Mouse (Mus musculus): Measurements from ENCODE around the gene Pamr1. TPM values are rescaled to one million over a fixed set of nuclear protein-coding genes. Genes with fewer than 3 reads are reported as not detected.

Gene Pamr1
- polyA plus RNA-seq, 1 experiment from 2014 or later, result 1.7 TPM

DNA sequence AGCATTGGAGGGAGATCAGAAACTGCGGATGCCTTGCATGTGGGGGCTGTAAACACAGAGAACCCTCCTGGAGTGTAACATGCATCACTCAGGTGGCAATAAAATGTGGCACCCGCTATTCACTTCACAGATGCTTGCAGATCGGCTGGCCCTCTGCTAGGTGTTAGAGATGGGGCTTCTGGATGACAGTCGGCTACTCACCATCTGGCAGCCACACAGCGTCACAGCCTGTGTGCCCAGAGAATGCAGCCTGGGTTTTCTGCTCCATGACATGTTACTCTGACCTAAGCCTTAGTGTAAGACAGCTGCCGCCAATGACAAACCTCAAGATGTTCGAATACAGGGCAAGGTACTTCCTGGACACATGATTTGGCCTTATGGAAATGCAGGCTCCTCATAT is 131.5 kb downstream of the Pamr1 start:
- Histone ChIP-seq H3K4me1 (no peaks in the 10 kb centered on the region), H3K9me3 (replicated peaks) (no peaks in the 10 kb centered on the region), H3K36me3 (no peaks in the 10 kb centered on the region), H3K27ac (no peak overlapping the region), H3K27me3 (ENCODE audit: low read depth, poor library complexity, severe bottlenecking) (peaks cover 3% of the 10 kb centered on the region; the same call in 1 of the 2 replicates), H3K4me3 (no peak overlapping the region)
- 43% methylated on average over 7 of the region's 7 CpGs for WGBS
- no peak for DNase-seq (ENCODE audit: low spot score)

DNA sequence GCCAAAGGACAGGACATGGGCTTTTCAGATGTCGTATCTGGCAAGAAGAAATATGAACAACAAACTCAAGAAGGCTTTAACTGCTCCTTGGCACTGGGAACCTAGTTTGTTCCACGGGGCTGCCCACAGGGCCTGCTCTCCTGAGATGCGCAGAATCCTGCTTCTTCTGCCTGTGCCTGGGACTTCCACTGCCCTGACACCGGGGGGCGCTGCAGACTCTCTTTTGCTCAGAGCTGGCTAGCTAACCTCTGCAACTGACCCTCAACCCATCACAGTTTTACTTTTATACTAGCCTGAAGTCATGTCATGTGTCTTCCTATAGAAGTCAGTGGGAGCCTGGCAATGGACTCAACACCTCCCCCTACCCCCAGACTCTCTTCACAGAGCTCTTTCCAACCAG is 132.4 kb downstream of the Pamr1 start:
- Histone ChIP-seq H3K27ac (no peak overlapping the region), H3K27me3 (ENCODE audit: low read depth, poor library complexity, severe bottlenecking) (peaks cover 3% of the 10 kb centered on the region; the same call in 1 of the 2 replicates), H3K9me3 (replicated peaks) (no peaks in the 10 kb centered on the region), H3K4me3 (no peak overlapping the region), H3K36me3 (no peaks in the 10 kb centered on the region), H3K4me1 (no peaks in the 10 kb centered on the region)
- WGBS, result 48% methylated on average over 5 of the region's 5 CpGs
- DNase-seq (ENCODE audit: low spot score), result peak; percentile 69

DNA sequence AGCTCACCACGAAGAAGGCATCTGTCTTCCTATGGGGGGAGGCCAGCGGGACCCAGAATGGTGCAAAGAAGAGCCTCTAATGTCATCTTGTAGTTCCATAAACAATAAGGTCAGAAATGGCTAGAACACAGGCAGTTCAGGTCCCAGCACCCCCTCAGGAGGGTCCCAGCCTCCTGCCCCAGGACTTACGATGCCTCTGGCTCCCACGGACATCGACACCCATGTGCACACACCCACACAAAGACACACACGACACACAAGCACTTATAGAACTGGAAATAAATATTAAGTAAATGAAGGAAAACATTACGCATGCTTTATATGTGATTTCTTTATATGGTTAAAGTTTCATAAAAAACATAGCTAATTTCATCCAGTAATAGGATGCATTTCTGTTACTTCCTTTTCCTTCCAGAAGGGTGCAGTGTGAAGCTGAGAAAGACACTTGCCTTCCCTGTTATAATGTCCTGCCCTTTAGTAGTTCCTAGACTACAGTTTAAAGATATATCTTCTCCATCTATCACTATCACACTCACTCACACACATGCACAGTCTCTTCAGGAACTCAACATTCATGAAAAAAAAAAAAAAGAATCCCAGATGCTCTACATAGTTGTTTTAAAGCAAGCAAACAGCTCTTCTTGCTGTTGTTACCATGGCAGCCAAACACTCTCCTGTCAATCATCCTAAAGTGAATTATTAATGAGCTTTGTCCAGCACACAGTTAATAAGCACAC is 135.7 kb downstream of the Pamr1 start:
- Histone ChIP-seq H3K9me3 (replicated peaks) (no peaks in the 10 kb centered on the region), H3K27ac (no peak overlapping the region), H3K4me1 (no peaks in the 10 kb centered on the region), H3K27me3 (ENCODE audit: low read depth, poor library complexity, severe bottlenecking) (peaks cover 3% of the 10 kb centered on the region; the same call in 1 of the 2 replicates), H3K36me3 (no peaks in the 10 kb centered on the region), H3K4me3 (no peak overlapping the region)
- DNase-seq (ENCODE audit: low spot score), result no peak
- WGBS, result 89% methylated on average over 7 of the region's 7 CpGs

DNA sequence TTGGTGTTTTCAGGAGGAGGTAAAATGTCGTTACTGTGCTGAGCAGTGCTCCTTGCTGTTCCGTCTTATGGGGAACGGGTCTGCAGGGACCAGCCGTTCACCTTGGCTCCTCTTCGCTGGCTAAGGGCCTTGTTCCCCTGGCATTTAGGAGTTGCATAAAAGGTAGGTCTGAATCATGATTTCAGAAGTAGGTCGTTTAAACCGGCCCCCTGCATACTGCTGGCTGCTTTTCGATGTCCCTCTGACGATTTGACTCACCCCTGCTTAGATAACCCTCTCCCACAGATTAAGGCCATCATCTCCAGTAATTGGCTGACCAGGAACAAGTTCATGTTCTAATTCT is 136.3 kb downstream of the Pamr1 start:
- Histone ChIP-seq H3K27me3 (ENCODE audit: low read depth, poor library complexity, severe bottlenecking) (peaks cover 3% of the 10 kb centered on the region; the same call in 1 of the 2 replicates), H3K4me3 (no peak overlapping the region), H3K4me1 (no peaks in the 10 kb centered on the region), H3K9me3 (replicated peaks) (no peaks in the 10 kb centered on the region), H3K36me3 (no peaks in the 10 kb centered on the region), H3K27ac (no peak overlapping the region)
- WGBS, result 77% methylated on average over 9 of the region's 9 CpGs
- DNase-seq (ENCODE audit: low spot score), result no peak

Other genes starting within 250 kb of the Pamr1 start
- 26.3 and 30.3 TPM in 2 replicates for gene Trim44, start 142.2 kb upstream of the Pamr1 start, polyA plus RNA-seq (2016; fragmentation: Nextera tagmentation; extraction: Ambion mirVana)
- gene Fjx1, start 97.5 kb upstream of the Pamr1 start, polyA plus RNA-seq (2016; fragmentation: Nextera tagmentation; extraction: Ambion mirVana), result 16.0 and 16.4 TPM in 2 replicates
- gene Slc1a2, start 108.6 kb downstream of the Pamr1 start, polyA plus RNA-seq (2016; fragmentation: Nextera tagmentation; extraction: Ambion mirVana), result 0.09 and 0.38 TPM in 2 replicates

All from limb, embryonic 10.5 days (tissue).